22 mouse cellular contexts compared by ENCODE assay signal in genomic region chr14:76763539-76763938, GRCm38 (mm10).
DNase-seq lines count a peak whose midpoint lies in the region; ATAC-seq and TF ChIP-seq lines count a peak whose summit lies in the region.
"Had no signal": no experiment of that assay in that cellular context is flagged by ENCODE, and none has a peak within 500 bp of the region (broad histone marks: within the 10 kb centered on the region; RNA-seq: fewer than 3 reads in every experiment).

No protein-coding gene starts in this region.

- no peak overlapping the region for H3K4me3 ChIP-seq in kidney, adult 2 months (ENCODE audit: insufficient read depth, low read depth, low read length)
- no peak overlapping the region for H3K4me3 ChIP-seq in stomach, embryonic 16.5 days (replicated peaks; ENCODE audit: low read length)
- H3K4me3 ChIP-seq in stomach, postnatal 0 days (ENCODE audit: low read depth, low read length): no peak overlapping the region
- no peak overlapping the region for H3K4me3 ChIP-seq in olfactory bulb, adult 2 months (ENCODE audit: insufficient read depth, low read depth, low read length)
- H3K4me3 ChIP-seq: embryonic facial prominence, embryonic 13.5 days; erythroblast, embryonic 14.5 days; forebrain, embryonic 12.5 days; forebrain, embryonic 15.5 days; heart, embryonic 12.5 days; heart, embryonic 15.5 days; hindbrain, embryonic 12.5 days; hindbrain, embryonic 15.5 days had no signal

- no peak overlapping the region for H3K4me2 ChIP-seq in stomach, embryonic 16.5 days (ENCODE audit: low read depth, low read length)
- no peak overlapping the region for H3K4me2 ChIP-seq in stomach, postnatal 0 days (replicated peaks; ENCODE audit: low read depth)
- H3K4me2 ChIP-seq: forebrain, embryonic 15.5 days; heart, embryonic 12.5 days; hindbrain, embryonic 12.5 days; hindbrain, embryonic 15.5 days had no signal

- H3K4me1 ChIP-seq in kidney, adult 2 months (ENCODE audit: control insufficient read depth, insufficient read depth, low read length): no peaks in the 10 kb centered on the region; the same call in 1 of the 2 replicates
- H3K4me1 ChIP-seq in stomach, embryonic 16.5 days (ENCODE audit: control insufficient read depth, insufficient read depth, low read length): peaks cover 32% of the 10 kb centered on the region
- H3K4me1 ChIP-seq in stomach, postnatal 0 days (replicated peaks; ENCODE audit: control insufficient read depth, insufficient read depth): peaks cover 5% of the 10 kb centered on the region; the same call in 1 of the 2 replicates
- H3K4me1 ChIP-seq in olfactory bulb, adult 2 months (ENCODE audit: control insufficient read depth, insufficient read depth, low read length): peaks cover 33% of the 10 kb centered on the region

- TF ChIP-seq CTCF in kidney, adult 2 months (conservative IDR thresholded peaks at IDR 0.05; ENCODE audit: insufficient read depth, insufficient read length, low read depth, low read length): no peak
- TF ChIP-seq CTCF in stomach, postnatal 0 days (IDR thresholded peaks at IDR 0.05; ENCODE audit: low read depth): no peak
- no peak for TF ChIP-seq CTCF in olfactory bulb, adult 2 months (IDR thresholded peaks at IDR 0.05; ENCODE audit: insufficient read depth, low read depth, low read length)

- no peaks in the 10 kb centered on the region for H3K9me3 ChIP-seq in stomach, embryonic 16.5 days (replicated peaks; ENCODE audit: control insufficient read depth, low read length)
- no peaks in the 10 kb centered on the region for H3K9me3 ChIP-seq in stomach, postnatal 0 days (ENCODE audit: control insufficient read depth, low read length)
- H3K9me3 ChIP-seq: embryonic facial prominence, embryonic 10.5 days; embryonic facial prominence, embryonic 13.5 days; forebrain, embryonic 12.5 days; forebrain, embryonic 15.5 days; heart, embryonic 12.5 days; heart, embryonic 15.5 days; hindbrain, embryonic 12.5 days; hindbrain, embryonic 15.5 days had no signal

- peak; percentile 18 for DNase-seq in kidney, adult 2 months
- no peak for DNase-seq in kidney, postnatal 14 days
- no peak for DNase-seq in stomach, postnatal 0 days (ENCODE audit: low spot score)
- no peak for DNase-seq in frontal cortex, postnatal 36 days (ENCODE audit: low spot score in 2 of 2)
- DNase-seq: adrenal gland, adult 2 months; cerebellum, adult 11 months; cerebellum, adult 2 months; cerebellum, adult 9-11 months; cerebellum, postnatal 25 days; gastrocnemius, postnatal 10 days; gastrocnemius, postnatal 36 days had no signal

- TF ChIP-seq EP300 in stomach, postnatal 0 days (optimal IDR thresholded peaks at IDR 0.05): no peak

- 78% methylated on average over 7 of the region's 7 CpGs for WGBS in kidney, adult 2 months
- 82% methylated on average over 7 of the region's 7 CpGs for WGBS in stomach, embryonic 16.5 days
- 86% methylated on average over 7 of the region's 7 CpGs for WGBS in stomach, postnatal 0 days
- whole genome bisulfite sequencing in olfactory bulb, adult 2 months: 89% methylated on average over 7 of the region's 7 CpGs

- peak overlapping the region; percentile 62 for H3K9ac ChIP-seq in stomach, embryonic 16.5 days (ENCODE audit: low read length)
- H3K9ac ChIP-seq in stomach, postnatal 0 days (ENCODE audit: low read length): no peak overlapping the region
- H3K9ac ChIP-seq: forebrain, embryonic 12.5 days; forebrain, embryonic 15.5 days; heart, embryonic 12.5 days; heart, embryonic 15.5 days; hindbrain, embryonic 12.5 days; hindbrain, embryonic 15.5 days had no signal

- no peak for TF ChIP-seq POLR2A in kidney, adult 2 months (IDR thresholded peaks at IDR 0.05; ENCODE audit: low read depth, low read length)
- no peak for TF ChIP-seq POLR2A in olfactory bulb, adult 2 months (IDR thresholded peaks at IDR 0.05; ENCODE audit: insufficient read depth, low read depth, low read length)

- no peak for ATAC-seq in stomach, embryonic 16.5 days (ENCODE audit: insufficient read depth, low FRiP score)
- no peak for ATAC-seq in stomach, postnatal 0 days (ENCODE audit: low FRiP score, low TSS enrichment)

- H3K36me3 ChIP-seq in kidney, adult 2 months (ENCODE audit: control insufficient read depth, insufficient read depth, low read length): no peaks in the 10 kb centered on the region
- no peaks in the 10 kb centered on the region for H3K36me3 ChIP-seq in stomach, embryonic 16.5 days (ENCODE audit: control insufficient read depth, insufficient read depth, low read length)
- H3K36me3 ChIP-seq in stomach, postnatal 0 days (ENCODE audit: control insufficient read depth, insufficient read depth, low read length): no peaks in the 10 kb centered on the region
- H3K36me3 ChIP-seq: embryonic facial prominence, embryonic 10.5 days; embryonic facial prominence, embryonic 13.5 days; forebrain, embryonic 12.5 days; forebrain, embryonic 15.5 days; heart, embryonic 12.5 days; heart, embryonic 15.5 days; hindbrain, embryonic 12.5 days; hindbrain, embryonic 15.5 days had no signal

- no peak overlapping the region for H3K27ac ChIP-seq in kidney, adult 2 months (ENCODE audit: insufficient read depth, low read depth, low read length)
- peak overlapping the region; percentile 94; the same call in 1 of the 2 replicates for H3K27ac ChIP-seq in stomach, embryonic 16.5 days (ENCODE audit: low read length)
- H3K27ac ChIP-seq in stomach, postnatal 0 days (replicated peaks): no peak overlapping the region
- H3K27ac ChIP-seq in olfactory bulb, adult 2 months (ENCODE audit: insufficient read depth, low read depth, low read length): 0 out of 2 replicates have a peak overlapping the region, but pooled peaks have one; percentile 40
- H3K27ac ChIP-seq: forebrain, embryonic 12.5 days; forebrain, embryonic 15.5 days; hindbrain, embryonic 12.5 days; hindbrain, embryonic 15.5 days had no signal

- H3K27me3 ChIP-seq in kidney, adult 2 months (replicated peaks; ENCODE audit: control insufficient read depth, insufficient read depth, low read length): no peaks in the 10 kb centered on the region
- no peaks in the 10 kb centered on the region for H3K27me3 ChIP-seq in stomach, embryonic 16.5 days (ENCODE audit: control insufficient read depth, insufficient read depth, low read length)
- no peaks in the 10 kb centered on the region for H3K27me3 ChIP-seq in stomach, postnatal 0 days (ENCODE audit: control insufficient read depth, insufficient read depth, low read length)
- H3K27me3 ChIP-seq: embryonic facial prominence, embryonic 13.5 days; forebrain, embryonic 15.5 days; heart, embryonic 12.5 days; heart, embryonic 15.5 days; hindbrain, embryonic 15.5 days had no signal

Comparison
In these comparisons a context has a peak if more than half of its experiments do, and no peak if none do; other contexts are left out.
1. H3K27ac ChIP-seq: peak in stomach, embryonic 16.5 days (single experiment) and olfactory bulb, adult 2 months (single experiment); none in kidney, adult 2 months (single experiment) and stomach, postnatal 0 days (single experiment).